Mouse (Mus musculus) ES-Bruce4 (cell line): ENCODE measurements around the gene Pde10a. TPM values are rescaled to one million over a fixed set of nuclear protein-coding genes. Genes with fewer than 3 reads are reported as not detected.
A peak's percentile ranks its signal among the peaks of the same experiment; 100 is the strongest.

ENCODE experiments used
- H3K27ac ChIP-seq: 2 replicates; pipeline ENCODE4 v1.5.1; 2012; ENCODE audit warnings: low read length, inconsistent platforms; ENCODE audit not compliant: insufficient read depth
- H3K27me3 ChIP-seq: 2 replicates; pipeline ENCODE4 v1.6.1; 2012; ENCODE audit warnings: mild to moderate bottlenecking, low read length, inconsistent platforms; ENCODE audit not compliant: control insufficient read depth, poor library complexity, insufficient read depth, severe bottlenecking
- H3K36me3 ChIP-seq: 2 replicates; pipeline ENCODE4 v1.6.1; 2012; ENCODE audit warnings: inconsistent platforms, mild to moderate bottlenecking, low read length, moderate library complexity; ENCODE audit not compliant: control insufficient read depth, poor library complexity, insufficient read depth, severe bottlenecking
- H3K4me1 ChIP-seq: one replicate; pipeline ENCODE4 v1.8.1; 2011; ENCODE audit warnings: low read length; ENCODE audit not compliant: control insufficient read depth, insufficient read depth
- H3K4me3 ChIP-seq: 2 replicates; pipeline ENCODE4 v1.5.1; 2011; ENCODE audit warnings: low read depth, mild to moderate bottlenecking, low read length
- H3K9ac ChIP-seq: 2 replicates; pipeline ENCODE4 v1.6.1; 2012; ENCODE audit warnings: low read depth, mild to moderate bottlenecking, inconsistent platforms; ENCODE audit not compliant: poor library complexity, severe bottlenecking
- H3K9me3 ChIP-seq: replicated peaks from 2 replicates; pipeline ENCODE4 v1.6.1; 2012; ENCODE audit warnings: mild to moderate bottlenecking, low read length, inconsistent platforms; ENCODE audit not compliant: control insufficient read depth, poor library complexity, insufficient read depth, severe bottlenecking
- CTCF ChIP-seq: IDR thresholded peaks from one replicate; pipeline ENCODE4 v1.8.1; 2011; ENCODE audit warnings: low read depth, low read length
- EP300 ChIP-seq: IDR thresholded peaks from 2 replicates; pipeline ENCODE4 v1.6.1; 2011; ENCODE audit warnings: low read depth, low read length; ENCODE audit not compliant: insufficient read depth
- POLR2A ChIP-seq: IDR thresholded peaks from one replicate; pipeline ENCODE4 v1.8.1; 2011; ENCODE audit warnings: low read length; ENCODE audit not compliant: insufficient read depth
- polyA plus RNA-seq: library from polyadenylated mRNA; stranded (reverse); fragments of >200 nt; gene quantifications from 2 replicates; pipeline ENCODE4 v1.2.4, GENCODE M21; 2011; ENCODE audit warnings: low read depth; ENCODE audit not compliant: missing spikeins, insufficient read depth, insufficient read length

The Pde10a gene
- polyA plus RNA-seq, 1 experiment, result 2.7 TPM

GRCm38 (mm10) chr17:9023198-9023942 lies 498.2 kb downstream of the Pde10a start:
- H3K27ac ChIP-seq, result no peak overlapping the region
- no peaks in the 10 kb centered on the region for H3K27me3 ChIP-seq
- H3K4me1 ChIP-seq, result no peaks in the 10 kb centered on the region
- no peak overlapping the region for H3K9ac ChIP-seq
- H3K4me3 ChIP-seq, result no peak overlapping the region
- no peaks in the 10 kb centered on the region for H3K36me3 ChIP-seq
- TF ChIP-seq CTCF, result no peak
- H3K9me3 ChIP-seq, result no peaks in the 10 kb centered on the region

- H3K4me3 ChIP-seq, result no peak overlapping the region
- no peaks in the 10 kb centered on the region; the same call in 1 of the 2 replicates for H3K27me3 ChIP-seq
- H3K9me3 ChIP-seq, result no peaks in the 10 kb centered on the region
- H3K4me1 ChIP-seq, result no peaks in the 10 kb centered on the region
- H3K27ac ChIP-seq, result no peak overlapping the region
- H3K9ac ChIP-seq, result no peak overlapping the region
- no peak for TF ChIP-seq EP300
- TF ChIP-seq POLR2A, result no peak
- no peak for TF ChIP-seq CTCF
- H3K36me3 ChIP-seq, result no peaks in the 10 kb centered on the region
These were observed 505.0 kb downstream of the Pde10a start for GRCm38 (mm10) chr17:9030181-9030580.

GRCm38 (mm10) chr17:9031241-9032141 lies 506.3 kb downstream of the Pde10a start:
- H3K27me3 ChIP-seq, result no peaks in the 10 kb centered on the region; the same call in 1 of the 2 replicates
- no peak overlapping the region for H3K4me3 ChIP-seq
- H3K4me1 ChIP-seq, result no peaks in the 10 kb centered on the region
- no peaks in the 10 kb centered on the region for H3K36me3 ChIP-seq
- H3K9ac ChIP-seq, result no peak overlapping the region
- no peaks in the 10 kb centered on the region for H3K9me3 ChIP-seq
- no peak overlapping the region for H3K27ac ChIP-seq
- peak; percentile 89 for TF ChIP-seq CTCF
- no peak for TF ChIP-seq EP300

GRCm38 (mm10) chr17:9032362-9033044 lies 507.3 kb downstream of the Pde10a start:
- TF ChIP-seq POLR2A (no peak), CTCF (no peak), EP300 (no peak)
- H3K4me3 ChIP-seq, result no peak overlapping the region
- H3K27me3 ChIP-seq, result no peaks in the 10 kb centered on the region; the same call in 1 of the 2 replicates
- H3K36me3 ChIP-seq, result no peaks in the 10 kb centered on the region
- H3K9me3 ChIP-seq, result 0 out of 2 replicates have a peak, but pooled peaks cover 4% of the 10 kb centered on the region
- H3K27ac ChIP-seq, result no peak overlapping the region
- H3K9ac ChIP-seq, result no peak overlapping the region
- H3K4me1 ChIP-seq, result no peaks in the 10 kb centered on the region

- no peak overlapping the region for H3K27ac ChIP-seq
- H3K27me3 ChIP-seq, result no peaks in the 10 kb centered on the region; the same call in 1 of the 2 replicates
- no peaks in the 10 kb centered on the region for H3K36me3 ChIP-seq
- no peak for TF ChIP-seq EP300
- TF ChIP-seq CTCF, result no peak
- no peak for TF ChIP-seq POLR2A
- H3K9ac ChIP-seq, result no peak overlapping the region
- no peak overlapping the region for H3K4me3 ChIP-seq
- H3K4me1 ChIP-seq, result no peaks in the 10 kb centered on the region
- H3K9me3 ChIP-seq, result peaks cover 9% of the 10 kb centered on the region; the same call in 1 of the 2 replicates
These were observed 508.3 kb downstream of the Pde10a start for GRCm38 (mm10) chr17:9033511-9033910.
